Mouse (Mus musculus): ENCODE measurements around the gene Efcab14. TPM values are rescaled to one million over a fixed set of nuclear protein-coding genes. Genes with fewer than 3 reads are reported as not detected.

The Efcab14 gene
- polyA plus RNA-seq (2014; fragmentation: Nextera tagmentation; extraction: Ambion mirVana) = 46.1 and 49.2 TPM in 2 replicates

- DNase-seq (ENCODE audit: low spot score) (peak; percentile 99), ATAC-seq (replicated peaks; ENCODE audit: low FRiP score, low TSS enrichment, low read depth) (peak; percentile 99)
- Histone ChIP-seq H3K36me3 (ENCODE audit: control insufficient read depth, insufficient read depth, low read length) (peaks cover 21% of the 10 kb centered on the region), H3K4me2 (ENCODE audit: low read length) (peak within 1 kb of the TSS; percentile 81), H3K9me3 (ENCODE audit: control insufficient read depth, low read length) (no peaks in the 10 kb centered on the region), H3K4me3 (ENCODE audit: low read depth, low read length) (peak within 1 kb of the TSS; percentile 61), H3K9ac (ENCODE audit: low read length) (peak within 1 kb of the TSS; percentile 74), H3K27me3 (replicated peaks; ENCODE audit: control insufficient read depth, insufficient read depth, low read length) (no peaks in the 10 kb centered on the region), H3K4me1 (replicated peaks; ENCODE audit: control insufficient read depth, insufficient read depth, low read length) (peaks cover 13% of the 10 kb centered on the region), H3K27ac (ENCODE audit: low read depth) (peak within 1 kb of the TSS; percentile 77)
- 0% methylated on average over 45 of the region's 45 CpGs for WGBS
Observed at GRCm38 (mm10) chr4:115737551-115738041, at the start of gene Efcab14. Efcab14 (plus strand) TSS chr4:115737744.

- H3K9ac ChIP-seq (ENCODE audit: low read length) = no peak overlapping the region
- H3K4me3 ChIP-seq (ENCODE audit: low read depth, low read length) = no peak overlapping the region
- H3K4me1 ChIP-seq (replicated peaks; ENCODE audit: control insufficient read depth, insufficient read depth, low read length) = no peaks in the 10 kb centered on the region
- WGBS = 83% methylated on average over 3 of the region's 3 CpGs
- H3K9me3 ChIP-seq (ENCODE audit: control insufficient read depth, low read length) = no peaks in the 10 kb centered on the region
- no peak overlapping the region for H3K4me2 ChIP-seq (ENCODE audit: low read length)
- DNase-seq (ENCODE audit: low spot score) (no peak), ATAC-seq (replicated peaks; ENCODE audit: low FRiP score, low TSS enrichment, low read depth) (no peak)
- no peaks in the 10 kb centered on the region for H3K36me3 ChIP-seq (ENCODE audit: control insufficient read depth, insufficient read depth, low read length)
- H3K27ac ChIP-seq (ENCODE audit: low read depth) = no peak overlapping the region
- no peaks in the 10 kb centered on the region for H3K27me3 ChIP-seq (replicated peaks; ENCODE audit: control insufficient read depth, insufficient read depth, low read length)
Observed at GRCm38 (mm10) chr4:115701468-115701867, 36.1 kb upstream of the Efcab14 start.

GRCm38 (mm10) chr4:115703927-115704505 lies 33.5 kb upstream of the Efcab14 start:
- Histone ChIP-seq H3K36me3 (ENCODE audit: control insufficient read depth, insufficient read depth, low read length) (no peaks in the 10 kb centered on the region), H3K27me3 (replicated peaks; ENCODE audit: control insufficient read depth, insufficient read depth, low read length) (no peaks in the 10 kb centered on the region), H3K9me3 (ENCODE audit: control insufficient read depth, low read length) (no peaks in the 10 kb centered on the region), H3K4me2 (ENCODE audit: low read length) (no peak overlapping the region), H3K4me3 (ENCODE audit: low read depth, low read length) (no peak overlapping the region), H3K4me1 (replicated peaks; ENCODE audit: control insufficient read depth, insufficient read depth, low read length) (peaks cover 4% of the 10 kb centered on the region; the same call in 1 of the 2 replicates), H3K27ac (ENCODE audit: low read depth) (no peak overlapping the region), H3K9ac (ENCODE audit: low read length) (no peak overlapping the region)
- no peak for DNase-seq (ENCODE audit: low spot score)
- no peak for ATAC-seq (replicated peaks; ENCODE audit: low FRiP score, low TSS enrichment, low read depth)
- WGBS = 75% methylated on average over 2 of the region's 2 CpGs

GRCm38 (mm10) chr4:115708974-115709593 lies 28.5 kb upstream of the Efcab14 start:
- ATAC-seq (replicated peaks; ENCODE audit: low FRiP score, low TSS enrichment, low read depth) = no peak
- H3K27ac ChIP-seq (ENCODE audit: low read depth) = no peak overlapping the region; the same call in 1 of the 2 replicates
- H3K36me3 ChIP-seq (ENCODE audit: control insufficient read depth, insufficient read depth, low read length) = no peaks in the 10 kb centered on the region
- DNase-seq (ENCODE audit: low spot score) = no peak
- no peak overlapping the region for H3K4me2 ChIP-seq (ENCODE audit: low read length)
- no peaks in the 10 kb centered on the region for H3K27me3 ChIP-seq (replicated peaks; ENCODE audit: control insufficient read depth, insufficient read depth, low read length)
- H3K4me1 ChIP-seq (replicated peaks; ENCODE audit: control insufficient read depth, insufficient read depth, low read length) = peaks cover 9% of the 10 kb centered on the region; the same call in 1 of the 2 replicates
- H3K9ac ChIP-seq (ENCODE audit: low read length) = no peak overlapping the region
- H3K4me3 ChIP-seq (ENCODE audit: low read depth, low read length) = no peak overlapping the region
- H3K9me3 ChIP-seq (ENCODE audit: control insufficient read depth, low read length) = no peaks in the 10 kb centered on the region
- 58% methylated on average over 13 of the region's 13 CpGs for WGBS

GRCm38 (mm10) chr4:115709792-115710418 lies 27.6 kb upstream of the Efcab14 start:
- H3K4me1 ChIP-seq (replicated peaks; ENCODE audit: control insufficient read depth, insufficient read depth, low read length) = peaks cover 9% of the 10 kb centered on the region; the same call in 1 of the 2 replicates
- DNase-seq (ENCODE audit: low spot score) = peak; percentile 94
- H3K9ac ChIP-seq (ENCODE audit: low read length) = no peak overlapping the region
- 13% methylated on average over 12 of the region's 13 CpGs for WGBS
- peak; percentile 62 for ATAC-seq (replicated peaks; ENCODE audit: low FRiP score, low TSS enrichment, low read depth)
- no peaks in the 10 kb centered on the region for H3K27me3 ChIP-seq (replicated peaks; ENCODE audit: control insufficient read depth, insufficient read depth, low read length)
- peak overlapping the region; percentile 39 for H3K4me2 ChIP-seq (ENCODE audit: low read length)
- H3K36me3 ChIP-seq (ENCODE audit: control insufficient read depth, insufficient read depth, low read length) = no peaks in the 10 kb centered on the region
- H3K27ac ChIP-seq (ENCODE audit: low read depth) = no peak overlapping the region
- H3K9me3 ChIP-seq (ENCODE audit: control insufficient read depth, low read length) = no peaks in the 10 kb centered on the region
- H3K4me3 ChIP-seq (ENCODE audit: low read depth, low read length) = no peak overlapping the region

- peak; percentile 87 for DNase-seq (ENCODE audit: low spot score)
- WGBS = 15% methylated on average over 5 of the region's 5 CpGs
Observed at GRCm38 (mm10) chr4:115728721-115729120, 8.8 kb upstream of the Efcab14 start.

GRCm38 (mm10) chr4:115731588-115732222 lies 5.8 kb upstream of the Efcab14 start:
- no peak overlapping the region for H3K27ac ChIP-seq (ENCODE audit: low read depth)
- H3K36me3 ChIP-seq (ENCODE audit: control insufficient read depth, insufficient read depth, low read length) = no peaks in the 10 kb centered on the region
- ATAC-seq (replicated peaks; ENCODE audit: low FRiP score, low TSS enrichment, low read depth) (peak; percentile 64), DNase-seq (ENCODE audit: low spot score) (peak; percentile 84)
- H3K27me3 ChIP-seq (replicated peaks; ENCODE audit: control insufficient read depth, insufficient read depth, low read length) = no peaks in the 10 kb centered on the region
- no peak overlapping the region for H3K4me3 ChIP-seq (ENCODE audit: low read depth, low read length)
- 20% methylated on average over 7 of the region's 7 CpGs for WGBS
- no peaks in the 10 kb centered on the region for H3K9me3 ChIP-seq (ENCODE audit: control insufficient read depth, low read length)
- H3K9ac ChIP-seq (ENCODE audit: low read length) = no peak overlapping the region
- no peak overlapping the region for H3K4me2 ChIP-seq (ENCODE audit: low read length)
- H3K4me1 ChIP-seq (replicated peaks; ENCODE audit: control insufficient read depth, insufficient read depth, low read length) = no peaks in the 10 kb centered on the region

More at GRCm38 (mm10) chr4:115728721-115729120, 8.8 kb upstream of the Efcab14 start:
- Histone ChIP-seq H3K4me2 (ENCODE audit: low read length) (no peak overlapping the region), H3K27ac (ENCODE audit: low read depth) (no peak overlapping the region), H3K9ac (ENCODE audit: low read length) (no peak overlapping the region), H3K9me3 (ENCODE audit: control insufficient read depth, low read length) (no peaks in the 10 kb centered on the region), H3K36me3 (ENCODE audit: control insufficient read depth, insufficient read depth, low read length) (no peaks in the 10 kb centered on the region), H3K4me1 (replicated peaks; ENCODE audit: control insufficient read depth, insufficient read depth, low read length) (no peaks in the 10 kb centered on the region), H3K4me3 (ENCODE audit: low read depth, low read length) (no peak overlapping the region), H3K27me3 (replicated peaks; ENCODE audit: control insufficient read depth, insufficient read depth, low read length) (no peaks in the 10 kb centered on the region)
- ATAC-seq (replicated peaks; ENCODE audit: low FRiP score, low TSS enrichment, low read depth) = no peak

- Histone ChIP-seq H3K36me3 (ENCODE audit: control insufficient read depth, insufficient read depth, low read length) (no peaks in the 10 kb centered on the region), H3K9ac (ENCODE audit: low read length) (no peak overlapping the region), H3K27ac (ENCODE audit: low read depth) (no peak overlapping the region), H3K9me3 (ENCODE audit: control insufficient read depth, low read length) (no peaks in the 10 kb centered on the region), H3K4me1 (replicated peaks; ENCODE audit: control insufficient read depth, insufficient read depth, low read length) (no peaks in the 10 kb centered on the region), H3K4me3 (ENCODE audit: low read depth, low read length) (no peak overlapping the region), H3K27me3 (replicated peaks; ENCODE audit: control insufficient read depth, insufficient read depth, low read length) (no peaks in the 10 kb centered on the region), H3K4me2 (ENCODE audit: low read length) (no peak overlapping the region)
- 52% methylated on average over 3 of the region's 3 CpGs for WGBS
- ATAC-seq (replicated peaks; ENCODE audit: low FRiP score, low TSS enrichment, low read depth) (no peak; the same call in 1 of the 2 replicates), DNase-seq (ENCODE audit: low spot score) (no peak)
Observed at GRCm38 (mm10) chr4:115732223-115732818, 5.2 kb upstream of the Efcab14 start.
